Mouse (Mus musculus): ENCODE results near the gene 1810065E05Rik. TPM values are rescaled to one million over a fixed set of nuclear protein-coding genes. Genes with fewer than 3 reads are reported as not detected.

1810065E05Rik gene
- polyA plus RNA-seq (2012; rRNA removed; ENCODE audit: low replicate concordance) = 0.13 TPM in 1 of 2 replicates, not detected in the other

GRCm38 (mm10) chr11:58420815-58421214, at the start of gene 1810065E05Rik:
TSS of gene 1810065E05Rik (plus strand) at chr11:58421111.

GRCm38 (mm10) chr11:58378763-58379278, 42.1 kb upstream of the 1810065E05Rik start, which contains the start of gene Lypd8:
TSS of gene Lypd8 (plus strand) at chr11:58379043.

GRCm38 (mm10) chr11:58432259-58432658, 11.3 kb downstream of the 1810065E05Rik start, which contains the start of gene Gm12253:
TSS of gene Gm12253 (plus strand) at chr11:58432559.

GRCm38 (mm10) chr11:58452759-58453158, 31.8 kb downstream of the 1810065E05Rik start, which contains the start of gene Lypd9:
TSS of gene Lypd9 (minus strand) at chr11:58452923.

GRCm38 (mm10) chr11:58462170-58462569, 41.3 kb downstream of the 1810065E05Rik start, which contains the start of gene Olfr30:
TSS of gene Olfr30 (minus strand) at chr11:58462270.

Other genes starting within 250 kb of the 1810065E05Rik start
- gene Mrpl22, start 249.4 kb upstream of the 1810065E05Rik start, polyA plus RNA-seq (2012; rRNA removed; ENCODE audit: low replicate concordance) = 15.7 and 28.1 TPM in 2 replicates
- 24.0 and 32.0 TPM in 2 replicates for gene Igtp, start 221.6 kb upstream of the 1810065E05Rik start, polyA plus RNA-seq (2012; rRNA removed; ENCODE audit: low replicate concordance)
- gene Irgm2, start 221.5 kb upstream of the 1810065E05Rik start, polyA plus RNA-seq (2012; rRNA removed; ENCODE audit: low replicate concordance) = 17.9 and 38.0 TPM in 2 replicates
- 0.10 and 0.69 TPM in 2 replicates for gene 4930438A08Rik, start 146.3 kb upstream of the 1810065E05Rik start, polyA plus RNA-seq (2012; rRNA removed; ENCODE audit: low replicate concordance)
- gene Zfp692, start 114.0 kb upstream of the 1810065E05Rik start, polyA plus RNA-seq (2012; rRNA removed; ENCODE audit: low replicate concordance) = 23.9 and 26.7 TPM in 2 replicates
- 36.8 and 48.8 TPM in 2 replicates for gene Zfp672, start 90.8 kb upstream of the 1810065E05Rik start, polyA plus RNA-seq (2012; rRNA removed; ENCODE audit: low replicate concordance)
- gene Sh3bp5l, start 90.4 kb upstream of the 1810065E05Rik start, polyA plus RNA-seq (2012; rRNA removed; ENCODE audit: low replicate concordance) = 31.9 and 32.8 TPM in 2 replicates
- 0.49 TPM in 1 of 2 replicates, not detected in the other for gene Lypd8, start 42.1 kb upstream of the 1810065E05Rik start, polyA plus RNA-seq (2012; rRNA removed; ENCODE audit: low replicate concordance)
- gene Gm12253, start 11.4 kb downstream of the 1810065E05Rik start, polyA plus RNA-seq (2012; rRNA removed; ENCODE audit: low replicate concordance) = 0.11 and 0.19 TPM in 2 replicates
- not detected in 2 replicates for gene Lypd9, start 31.8 kb downstream of the 1810065E05Rik start, polyA plus RNA-seq (2012; rRNA removed; ENCODE audit: low replicate concordance)
- not detected in 2 replicates for gene Olfr30, start 41.2 kb downstream of the 1810065E05Rik start, polyA plus RNA-seq (2012; rRNA removed; ENCODE audit: low replicate concordance)
- gene Olfr332, start 71.4 kb downstream of the 1810065E05Rik start, polyA plus RNA-seq (2012; rRNA removed; ENCODE audit: low replicate concordance) = not detected in 2 replicates
- gene Olfr331, start 81.5 kb downstream of the 1810065E05Rik start, polyA plus RNA-seq (2012; rRNA removed; ENCODE audit: low replicate concordance) = not detected in 2 replicates
- gene Olfr330, start 113.7 kb downstream of the 1810065E05Rik start, polyA plus RNA-seq (2012; rRNA removed; ENCODE audit: low replicate concordance) = 0.12 TPM in 1 of 2 replicates, not detected in the other
- 0.11 TPM in 1 of 2 replicates, not detected in the other for gene Olfr329-ps, start 125.3 kb downstream of the 1810065E05Rik start, polyA plus RNA-seq (2012; rRNA removed; ENCODE audit: low replicate concordance)
- gene Olfr328, start 134.5 kb downstream of the 1810065E05Rik start, polyA plus RNA-seq (2012; rRNA removed; ENCODE audit: low replicate concordance) = 0.04 TPM in 1 of 2 replicates, not detected in the other
- 0.13 TPM in 1 of 2 replicates, not detected in the other for gene Olfr224, start 149.4 kb downstream of the 1810065E05Rik start, polyA plus RNA-seq (2012; rRNA removed; ENCODE audit: low replicate concordance)
- gene Olfr325, start 156.6 kb downstream of the 1810065E05Rik start, polyA plus RNA-seq (2012; rRNA removed; ENCODE audit: low replicate concordance) = not detected in 2 replicates
- not detected in 2 replicates for gene Olfr324, start 174.0 kb downstream of the 1810065E05Rik start, polyA plus RNA-seq (2012; rRNA removed; ENCODE audit: low replicate concordance)
- 0.82 and 1.9 TPM in 2 replicates for gene 2210407C18Rik, start 195.0 kb downstream of the 1810065E05Rik start, polyA plus RNA-seq (2012; rRNA removed; ENCODE audit: low replicate concordance)
- gene Olfr323, start 209.4 kb downstream of the 1810065E05Rik start, polyA plus RNA-seq (2012; rRNA removed; ENCODE audit: low replicate concordance) = 0.92 TPM in 1 of 2 replicates, not detected in the other
- gene Trim58, start 219.4 kb downstream of the 1810065E05Rik start, polyA plus RNA-seq (2012; rRNA removed; ENCODE audit: low replicate concordance) = 0.11 TPM in 1 of 2 replicates, not detected in the other
- not detected in 2 replicates for gene Olfr322, start 237.7 kb downstream of the 1810065E05Rik start, polyA plus RNA-seq (2012; rRNA removed; ENCODE audit: low replicate concordance)

Data from mammary gland, adult 2 months (tissue).